Mouse (Mus musculus): ENCODE results near the gene Pigf. TPM values are rescaled to one million over a fixed set of nuclear protein-coding genes. Genes with fewer than 3 reads are reported as not detected.
A peak's percentile ranks its signal among the peaks of the same experiment; 100 is the strongest.

Gene Pigf
- polyA plus RNA-seq, 1 experiment from 2014 or later = 32.4 TPM

- ATAC-seq = no peak
- Histone ChIP-seq H3K4me3 (replicated peaks; ENCODE audit: low read length) (no peak overlapping the region), H3K4me1 (replicated peaks; ENCODE audit: control insufficient read depth, insufficient read depth, low read length) (0 out of 2 replicates have a peak, but pooled peaks cover 2% of the 10 kb centered on the region), H3K27ac (ENCODE audit: low read length) (no peak overlapping the region), H3K4me2 (ENCODE audit: low read length) (no peak overlapping the region), H3K27me3 (replicated peaks; ENCODE audit: control insufficient read depth, insufficient read depth, low read length) (no peaks in the 10 kb centered on the region), H3K9ac (replicated peaks; ENCODE audit: low read depth, low read length) (no peak overlapping the region), H3K9me3 (ENCODE audit: control insufficient read depth, low read length) (no peaks in the 10 kb centered on the region), H3K36me3 (ENCODE audit: control insufficient read depth, insufficient read depth) (no peaks in the 10 kb centered on the region)
- 93% methylated on average over 7 of the region's 7 CpGs for WGBS
These were observed 31.6 kb upstream of the Pigf start for GRCm38 (mm10) chr17:87056761-87057160.

DNA sequence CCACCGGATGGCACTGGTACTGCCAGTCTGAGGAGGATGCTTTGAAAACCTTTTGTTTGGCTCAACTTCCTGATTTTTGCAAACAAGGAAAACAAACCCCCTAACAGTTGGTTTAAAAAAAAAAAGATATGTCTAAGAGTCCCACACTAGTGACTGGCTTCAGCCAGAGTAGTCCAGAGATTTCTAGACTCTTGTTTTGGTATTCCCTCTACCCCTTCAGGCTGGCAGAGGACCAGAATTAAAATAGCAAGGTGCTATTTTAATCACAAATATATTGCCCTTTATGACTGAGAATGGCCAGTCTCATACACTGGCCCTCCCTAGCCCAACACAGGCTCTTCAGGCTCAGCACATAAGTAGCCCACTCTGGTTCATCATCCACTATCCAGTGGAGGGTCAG, 30.5 kb upstream of the Pigf start:
- WGBS = 69% methylated on average over 1 of the region's 1 CpGs
- H3K9me3 ChIP-seq (ENCODE audit: control insufficient read depth, low read length) = no peaks in the 10 kb centered on the region
- H3K27ac ChIP-seq (ENCODE audit: low read length) = no peak overlapping the region
- H3K4me2 ChIP-seq (ENCODE audit: low read length) = no peak overlapping the region
- no peak for ATAC-seq
- no peaks in the 10 kb centered on the region for H3K27me3 ChIP-seq (replicated peaks; ENCODE audit: control insufficient read depth, insufficient read depth, low read length)
- peaks cover 2% of the 10 kb centered on the region; the same call in 1 of the 2 replicates for H3K4me1 ChIP-seq (replicated peaks; ENCODE audit: control insufficient read depth, insufficient read depth, low read length)
- no peaks in the 10 kb centered on the region for H3K36me3 ChIP-seq (ENCODE audit: control insufficient read depth, insufficient read depth)
- H3K4me3 ChIP-seq (replicated peaks; ENCODE audit: low read length) = no peak overlapping the region
- H3K9ac ChIP-seq (replicated peaks; ENCODE audit: low read depth, low read length) = no peak overlapping the region

DNA sequence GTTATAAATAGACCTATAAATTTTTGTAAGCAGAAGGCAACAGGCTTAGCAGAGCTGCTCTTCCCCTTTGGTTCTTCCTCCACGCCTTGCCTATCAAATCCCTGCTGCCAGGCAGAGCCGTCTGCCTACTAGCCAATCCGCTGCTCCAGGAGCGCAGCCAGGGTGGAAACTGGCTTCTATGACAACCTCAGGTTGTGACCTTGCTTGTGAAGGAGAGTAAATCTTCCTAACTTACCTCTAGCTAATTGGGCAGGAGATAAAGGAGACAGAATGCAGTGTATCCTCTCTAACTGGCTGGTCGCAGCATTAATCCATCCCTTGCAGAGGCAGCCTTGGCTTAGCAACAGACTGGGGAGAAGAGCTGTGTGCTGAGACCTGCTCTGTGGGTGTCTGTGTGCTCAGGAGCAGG, 29.8 kb upstream of the Pigf start:
- peak; percentile 34; the same call in 1 of the 2 replicates for ATAC-seq
- H3K4me2 ChIP-seq (ENCODE audit: low read length) = no peak overlapping the region
- H3K27ac ChIP-seq (ENCODE audit: low read length) = no peak overlapping the region
- no peak overlapping the region for H3K4me3 ChIP-seq (replicated peaks; ENCODE audit: low read length)
- no peaks in the 10 kb centered on the region for H3K9me3 ChIP-seq (ENCODE audit: control insufficient read depth, low read length)
- WGBS = 25% methylated on average over 5 of the region's 5 CpGs
- no peaks in the 10 kb centered on the region for H3K36me3 ChIP-seq (ENCODE audit: control insufficient read depth, insufficient read depth)
- H3K4me1 ChIP-seq (replicated peaks; ENCODE audit: control insufficient read depth, insufficient read depth, low read length) = peaks cover 2% of the 10 kb centered on the region; the same call in 1 of the 2 replicates
- no peaks in the 10 kb centered on the region for H3K27me3 ChIP-seq (replicated peaks; ENCODE audit: control insufficient read depth, insufficient read depth, low read length)
- no peak overlapping the region for H3K9ac ChIP-seq (replicated peaks; ENCODE audit: low read depth, low read length)

DNA sequence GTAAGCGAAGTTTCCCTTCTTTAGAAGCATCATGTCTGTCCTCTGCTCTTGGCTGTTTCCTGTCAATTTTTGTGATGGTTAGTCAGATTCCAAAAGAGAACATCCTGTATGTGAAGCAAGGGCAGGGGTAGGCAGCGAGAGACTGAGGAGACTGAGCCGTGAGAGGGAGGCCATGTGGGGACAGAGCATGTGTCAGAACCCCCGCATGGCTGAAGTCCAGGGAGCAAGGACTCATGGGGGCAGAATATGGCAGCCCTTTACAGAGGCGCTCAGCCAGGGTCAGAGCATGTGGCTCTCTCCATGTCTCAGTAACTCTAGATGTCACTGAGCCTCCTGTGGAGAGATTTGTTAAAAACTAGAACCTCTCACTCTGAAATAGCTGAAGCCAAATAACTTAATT, 28.7 kb upstream of the Pigf start:
- Histone ChIP-seq H3K27ac (ENCODE audit: low read length) (no peak overlapping the region), H3K4me3 (replicated peaks; ENCODE audit: low read length) (no peak overlapping the region), H3K4me1 (replicated peaks; ENCODE audit: control insufficient read depth, insufficient read depth, low read length) (peaks cover 2% of the 10 kb centered on the region; the same call in 1 of the 2 replicates), H3K27me3 (replicated peaks; ENCODE audit: control insufficient read depth, insufficient read depth, low read length) (no peaks in the 10 kb centered on the region), H3K9ac (replicated peaks; ENCODE audit: low read depth, low read length) (no peak overlapping the region), H3K4me2 (ENCODE audit: low read length) (no peak overlapping the region), H3K9me3 (ENCODE audit: control insufficient read depth, low read length) (no peaks in the 10 kb centered on the region), H3K36me3 (ENCODE audit: control insufficient read depth, insufficient read depth) (no peaks in the 10 kb centered on the region)
- WGBS = 77% methylated on average over 5 of the region's 5 CpGs
- ATAC-seq = no peak

DNA sequence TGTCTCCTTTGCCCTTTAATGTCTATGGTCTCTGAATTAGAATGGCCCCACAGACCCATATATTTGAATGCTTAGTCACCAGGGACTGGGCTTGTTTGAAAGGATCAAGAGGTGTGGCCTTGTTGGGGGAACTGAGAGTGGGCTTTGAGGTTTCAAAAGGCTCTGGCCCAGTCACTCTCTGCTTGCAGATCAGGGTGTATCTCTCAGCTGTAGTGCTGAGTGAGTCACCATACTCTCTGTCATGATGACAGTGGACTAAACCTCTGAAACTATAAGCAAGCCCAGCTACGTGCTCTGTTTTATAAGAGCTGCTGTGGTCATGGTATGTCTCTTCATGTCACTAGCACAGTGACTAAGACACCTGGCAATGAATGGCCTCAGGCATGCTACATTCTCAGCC, 27.2 kb upstream of the Pigf start:
- H3K4me2 ChIP-seq (ENCODE audit: low read length) = no peak overlapping the region
- WGBS = 93% methylated on average over 1 of the region's 1 CpGs
- H3K27ac ChIP-seq (ENCODE audit: low read length) = no peak overlapping the region
- H3K36me3 ChIP-seq (ENCODE audit: control insufficient read depth, insufficient read depth) = no peaks in the 10 kb centered on the region
- ATAC-seq = no peak
- H3K9me3 ChIP-seq (ENCODE audit: control insufficient read depth, low read length) = no peaks in the 10 kb centered on the region
- no peaks in the 10 kb centered on the region; the same call in 1 of the 2 replicates for H3K4me1 ChIP-seq (replicated peaks; ENCODE audit: control insufficient read depth, insufficient read depth, low read length)
- H3K4me3 ChIP-seq (replicated peaks; ENCODE audit: low read length) = no peak overlapping the region
- H3K27me3 ChIP-seq (replicated peaks; ENCODE audit: control insufficient read depth, insufficient read depth, low read length) = no peaks in the 10 kb centered on the region
- H3K9ac ChIP-seq (replicated peaks; ENCODE audit: low read depth, low read length) = no peak overlapping the region

GRCm38 (mm10) chr17:87051652-87052051, 26.4 kb upstream of the Pigf start:
- no peak overlapping the region for H3K9ac ChIP-seq (replicated peaks; ENCODE audit: low read depth, low read length)
- H3K4me3 ChIP-seq (replicated peaks; ENCODE audit: low read length) = no peak overlapping the region
- no peak for ATAC-seq
- no peaks in the 10 kb centered on the region for H3K9me3 ChIP-seq (ENCODE audit: control insufficient read depth, low read length)
- H3K27me3 ChIP-seq (replicated peaks; ENCODE audit: control insufficient read depth, insufficient read depth, low read length) = no peaks in the 10 kb centered on the region
- H3K4me1 ChIP-seq (replicated peaks; ENCODE audit: control insufficient read depth, insufficient read depth, low read length) = no peaks in the 10 kb centered on the region; the same call in 1 of the 2 replicates
- no peaks in the 10 kb centered on the region for H3K36me3 ChIP-seq (ENCODE audit: control insufficient read depth, insufficient read depth)
- no peak overlapping the region for H3K4me2 ChIP-seq (ENCODE audit: low read length)
- no peak overlapping the region for H3K27ac ChIP-seq (ENCODE audit: low read length)
- WGBS = 88% methylated on average over 1 of the region's 1 CpGs

DNA sequence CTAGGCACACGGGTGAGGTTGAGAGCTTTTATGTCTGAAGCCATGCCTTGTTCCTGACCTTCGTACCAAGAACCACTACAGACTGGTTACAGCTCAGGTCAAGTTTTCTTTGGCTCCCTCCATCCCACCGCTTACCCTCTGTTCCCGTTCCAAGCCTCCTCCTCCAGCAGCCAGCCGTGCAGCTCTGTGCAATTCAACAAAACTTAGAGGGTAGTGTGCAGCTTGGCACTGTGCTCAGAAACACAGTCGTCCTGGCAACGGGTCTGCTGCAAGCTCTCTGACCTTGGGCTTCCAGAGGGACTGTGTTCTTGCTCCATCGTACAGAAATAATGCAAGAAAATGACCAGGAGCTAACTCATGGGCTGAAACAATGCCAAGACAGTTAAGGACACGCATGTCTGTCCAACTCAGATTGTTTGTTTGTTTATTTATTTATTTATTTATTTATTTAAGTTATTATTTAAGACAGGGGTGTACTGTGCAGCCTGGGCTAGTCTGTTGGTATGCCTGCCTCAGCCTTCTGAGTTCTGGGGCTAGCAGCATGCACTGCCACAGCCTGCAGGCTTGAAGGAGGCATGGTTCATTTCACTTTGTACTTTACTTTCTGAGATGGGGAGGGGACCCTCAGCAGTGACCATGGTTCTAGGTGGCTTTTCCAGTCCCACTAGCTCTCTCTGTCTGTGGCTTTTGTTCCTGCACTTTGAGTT, 25.4 kb upstream of the Pigf start:
- no peaks in the 10 kb centered on the region for H3K9me3 ChIP-seq (ENCODE audit: control insufficient read depth, low read length)
- no peaks in the 10 kb centered on the region for H3K36me3 ChIP-seq (ENCODE audit: control insufficient read depth, insufficient read depth)
- H3K27ac ChIP-seq (ENCODE audit: low read length) = no peak overlapping the region
- H3K9ac ChIP-seq (replicated peaks; ENCODE audit: low read depth, low read length) = no peak overlapping the region
- H3K27me3 ChIP-seq (replicated peaks; ENCODE audit: control insufficient read depth, insufficient read depth, low read length) = no peaks in the 10 kb centered on the region
- peak; percentile 85 for ATAC-seq
- no peak overlapping the region for H3K4me2 ChIP-seq (ENCODE audit: low read length)
- no peaks in the 10 kb centered on the region; the same call in 1 of the 2 replicates for H3K4me1 ChIP-seq (replicated peaks; ENCODE audit: control insufficient read depth, insufficient read depth, low read length)
- WGBS = 23% methylated on average over 9 of the region's 9 CpGs
- H3K4me3 ChIP-seq (replicated peaks; ENCODE audit: low read length) = no peak overlapping the region

DNA sequence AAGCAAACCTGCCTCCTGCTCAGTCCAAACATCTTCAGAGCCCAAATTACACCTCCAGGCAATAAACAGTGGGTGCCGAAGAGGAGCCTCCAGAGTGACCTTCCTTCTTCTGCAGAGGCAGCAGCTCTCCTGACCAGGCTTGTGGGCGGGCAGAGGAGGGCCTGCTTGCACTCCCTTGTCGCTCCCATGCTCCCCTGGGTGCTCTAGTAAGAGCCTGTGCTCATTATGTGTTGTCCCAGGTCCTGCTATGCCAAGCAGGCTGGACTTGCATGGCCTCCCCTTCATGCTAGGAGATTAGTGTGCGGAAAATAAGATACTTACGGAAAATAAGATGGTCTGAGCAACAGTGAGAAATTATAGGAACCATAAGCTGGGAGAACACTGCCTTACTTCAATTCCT, 24.5 kb upstream of the Pigf start:
- no peaks in the 10 kb centered on the region for H3K27me3 ChIP-seq (replicated peaks; ENCODE audit: control insufficient read depth, insufficient read depth, low read length)
- no peaks in the 10 kb centered on the region; the same call in 1 of the 2 replicates for H3K4me1 ChIP-seq (replicated peaks; ENCODE audit: control insufficient read depth, insufficient read depth, low read length)
- no peak for ATAC-seq
- WGBS = 62% methylated on average over 5 of the region's 5 CpGs
- no peak overlapping the region for H3K4me2 ChIP-seq (ENCODE audit: low read length)
- no peaks in the 10 kb centered on the region for H3K36me3 ChIP-seq (ENCODE audit: control insufficient read depth, insufficient read depth)
- no peak overlapping the region for H3K27ac ChIP-seq (ENCODE audit: low read length)
- H3K9ac ChIP-seq (replicated peaks; ENCODE audit: low read depth, low read length) = no peak overlapping the region
- no peaks in the 10 kb centered on the region for H3K9me3 ChIP-seq (ENCODE audit: control insufficient read depth, low read length)
- H3K4me3 ChIP-seq (replicated peaks; ENCODE audit: low read length) = no peak overlapping the region

DNA sequence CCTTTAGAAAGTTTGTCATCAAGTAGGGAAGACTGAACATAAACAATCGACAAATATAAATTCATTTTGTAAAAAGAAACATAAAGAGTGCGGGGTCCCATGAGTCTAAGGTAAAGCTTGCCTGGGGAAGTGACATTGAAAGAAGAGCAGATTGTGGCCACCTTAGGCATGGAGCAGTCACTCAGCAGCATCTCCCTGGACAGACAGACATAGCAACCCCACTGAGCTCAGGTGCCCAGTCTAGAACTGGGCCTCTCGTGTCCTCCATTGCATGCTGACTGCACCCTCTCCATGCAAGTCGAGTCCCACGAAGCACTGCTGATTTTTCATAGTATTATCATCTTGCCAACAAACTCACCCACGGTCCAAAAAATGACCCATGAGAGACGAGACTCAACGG, 19.6 kb upstream of the Pigf start:
- Histone ChIP-seq H3K4me1 (replicated peaks; ENCODE audit: control insufficient read depth, insufficient read depth, low read length) (peaks cover 7% of the 10 kb centered on the region), H3K4me2 (ENCODE audit: low read length) (no peak overlapping the region), H3K4me3 (replicated peaks; ENCODE audit: low read length) (no peak overlapping the region), H3K27ac (ENCODE audit: low read length) (no peak overlapping the region), H3K9me3 (ENCODE audit: control insufficient read depth, low read length) (no peaks in the 10 kb centered on the region), H3K9ac (replicated peaks; ENCODE audit: low read depth, low read length) (no peak overlapping the region), H3K36me3 (ENCODE audit: control insufficient read depth, insufficient read depth) (no peaks in the 10 kb centered on the region), H3K27me3 (replicated peaks; ENCODE audit: control insufficient read depth, insufficient read depth, low read length) (no peaks in the 10 kb centered on the region)
- 88% methylated on average over 8 of the region's 8 CpGs for WGBS
- ATAC-seq = no peak
